ENCODE assay signal across 8 mouse cellular contexts in the genomic region with DNA sequence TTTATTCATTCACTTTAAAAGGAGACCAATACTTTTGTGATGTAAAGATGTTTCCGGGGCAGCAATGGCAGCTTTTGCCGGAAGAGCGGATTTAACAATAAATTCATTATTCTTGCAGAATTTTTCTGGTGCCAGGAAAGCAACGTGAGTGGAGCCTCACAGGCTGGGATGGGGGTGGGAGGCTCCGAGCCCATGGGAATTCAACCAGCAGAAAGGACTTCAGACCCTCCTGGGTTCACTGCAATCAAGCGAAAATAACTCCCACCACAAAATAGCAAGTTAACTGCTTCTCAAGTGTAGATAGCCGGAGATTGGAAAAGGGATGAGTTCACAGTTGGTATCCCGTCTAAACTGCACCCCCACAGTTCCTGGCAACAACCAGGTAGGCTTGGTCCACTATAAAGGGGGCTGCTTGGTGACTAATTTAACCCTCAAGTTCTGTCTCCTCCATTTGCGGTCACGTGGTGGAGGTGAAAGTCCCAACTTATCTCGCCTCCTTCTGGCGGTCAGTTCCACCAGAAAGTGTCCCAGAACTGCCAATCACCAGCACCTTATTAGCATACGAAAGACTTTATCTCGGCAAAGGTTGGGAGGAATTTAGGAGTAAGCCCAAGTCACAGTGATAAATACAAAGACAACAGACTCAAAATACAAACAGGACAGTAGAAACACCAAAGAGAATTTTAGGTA.
DNase-seq lines count a peak whose midpoint lies in the region; ATAC-seq and TF ChIP-seq lines count a peak whose summit lies in the region.

No protein-coding gene starts in this region.

- H3K4me2 ChIP-seq in intestine, embryonic 14.5 days (ENCODE audit: low read length), result no peak overlapping the region
- H3K4me2 ChIP-seq in intestine, embryonic 16.5 days (ENCODE audit: low read depth, low read length), result no peak overlapping the region
- H3K4me2 ChIP-seq in embryonic facial prominence, embryonic 12.5 days (replicated peaks), result no peak overlapping the region
- peak overlapping the region; percentile 62 for H3K4me2 ChIP-seq in hindbrain, postnatal 0 days (ENCODE audit: low read depth, low read length)
- H3K4me2 ChIP-seq in midbrain, embryonic 14.5 days (ENCODE audit: low read length), result peak overlapping the region; percentile 65

- H3K9me3 ChIP-seq in intestine, embryonic 14.5 days (ENCODE audit: control insufficient read depth, low read length), result no peaks in the 10 kb centered on the region
- no peaks in the 10 kb centered on the region for H3K9me3 ChIP-seq in intestine, embryonic 16.5 days (ENCODE audit: control insufficient read depth, low read length)
- H3K9me3 ChIP-seq in embryonic facial prominence, embryonic 12.5 days, result no peaks in the 10 kb centered on the region
- no peaks in the 10 kb centered on the region for H3K9me3 ChIP-seq in hindbrain, postnatal 0 days (ENCODE audit: low read length)
- no peaks in the 10 kb centered on the region for H3K9me3 ChIP-seq in midbrain, embryonic 14.5 days (ENCODE audit: control insufficient read depth, low read length)

- H3K4me1 ChIP-seq in intestine, embryonic 14.5 days (replicated peaks; ENCODE audit: control insufficient read depth, insufficient read depth, low read length), result peaks cover 14% of the 10 kb centered on the region
- peaks cover 9% of the 10 kb centered on the region; the same call in 1 of the 2 replicates for H3K4me1 ChIP-seq in intestine, embryonic 16.5 days (ENCODE audit: control insufficient read depth, insufficient read depth, low read length)
- H3K4me1 ChIP-seq in embryonic facial prominence, embryonic 12.5 days, result peaks cover 15% of the 10 kb centered on the region
- peaks cover 16% of the 10 kb centered on the region for H3K4me1 ChIP-seq in hindbrain, postnatal 0 days (ENCODE audit: insufficient read depth, low read length)
- H3K4me1 ChIP-seq in midbrain, embryonic 14.5 days (ENCODE audit: control insufficient read depth, insufficient read depth, low read length), result peaks cover 10% of the 10 kb centered on the region
- no peaks in the 10 kb centered on the region for H3K4me1 ChIP-seq in thymus, adult 2 months (replicated peaks; ENCODE audit: control insufficient read depth, insufficient read depth, low read length)

- H3K4me3 ChIP-seq in intestine, embryonic 14.5 days (ENCODE audit: low read depth, low read length), result no peak overlapping the region
- no peak overlapping the region for H3K4me3 ChIP-seq in intestine, embryonic 16.5 days (ENCODE audit: low read length)
- H3K4me3 ChIP-seq in embryonic facial prominence, embryonic 12.5 days, result no peak overlapping the region
- peak overlapping the region; percentile 33; the same call in 1 of the 2 replicates for H3K4me3 ChIP-seq in hindbrain, postnatal 0 days (ENCODE audit: low read length)
- H3K4me3 ChIP-seq in midbrain, embryonic 14.5 days (replicated peaks; ENCODE audit: low read depth, low read length), result peak overlapping the region; percentile 33
- H3K4me3 ChIP-seq in thymus, adult 2 months (ENCODE audit: control insufficient read depth, insufficient read depth, low read length), result no peak overlapping the region

- no peaks in the 10 kb centered on the region for H3K27me3 ChIP-seq in intestine, embryonic 14.5 days (replicated peaks; ENCODE audit: control insufficient read depth, insufficient read depth, low read length)
- no peaks in the 10 kb centered on the region for H3K27me3 ChIP-seq in intestine, embryonic 16.5 days (replicated peaks; ENCODE audit: control insufficient read depth, insufficient read depth, low read length)
- no peaks in the 10 kb centered on the region for H3K27me3 ChIP-seq in embryonic facial prominence, embryonic 12.5 days
- no peaks in the 10 kb centered on the region for H3K27me3 ChIP-seq in hindbrain, postnatal 0 days (ENCODE audit: insufficient read depth, low read length)
- no peaks in the 10 kb centered on the region for H3K27me3 ChIP-seq in midbrain, embryonic 14.5 days (ENCODE audit: control insufficient read depth, insufficient read depth, low read length)
- H3K27me3 ChIP-seq in thymus, adult 2 months (ENCODE audit: control insufficient read depth, insufficient read depth, low read length), result no peaks in the 10 kb centered on the region

- no peak for ATAC-seq in intestine, embryonic 14.5 days (replicated peaks; ENCODE audit: low FRiP score, low TSS enrichment, low read depth)
- ATAC-seq in intestine, embryonic 16.5 days, result no peak
- ATAC-seq in embryonic facial prominence, embryonic 12.5 days (ENCODE audit: insufficient number of reproducible peaks, insufficient read depth, low FRiP score, low TSS enrichment), result no peak
- ATAC-seq in hindbrain, postnatal 0 days, result peak; percentile 80
- ATAC-seq in midbrain, embryonic 14.5 days (ENCODE audit: low FRiP score, low TSS enrichment), result peak; percentile 65
- no peak for ATAC-seq in megakaryocyte, adult 5-6 weeks (ENCODE audit: poor library complexity, severe bottlenecking)

- DNase-seq in intestine, embryonic 14.5 days (ENCODE audit: low spot score), result no peak
- peak; percentile 83 for DNase-seq in hindbrain, postnatal 0 days (ENCODE audit: low spot score)
- DNase-seq in midbrain, embryonic 14.5 days, result peak; percentile 79
- DNase-seq in thymus, adult 2 months, result no peak
- no peak for DNase-seq in adrenal gland, adult 2 months

- no peak overlapping the region for H3K9ac ChIP-seq in intestine, embryonic 14.5 days (ENCODE audit: low read length)
- no peak overlapping the region for H3K9ac ChIP-seq in intestine, embryonic 16.5 days (ENCODE audit: low read depth, low read length)
- no peak overlapping the region for H3K9ac ChIP-seq in embryonic facial prominence, embryonic 12.5 days
- no peak overlapping the region; the same call in 1 of the 2 replicates for H3K9ac ChIP-seq in hindbrain, postnatal 0 days (replicated peaks; ENCODE audit: low read length)
- H3K9ac ChIP-seq in midbrain, embryonic 14.5 days (replicated peaks; ENCODE audit: low read length), result no peak overlapping the region

- TF ChIP-seq CTCF in hindbrain, postnatal 0 days (IDR thresholded peaks at IDR 0.05; ENCODE audit: low read depth), result peak; percentile 16; the same call in 1 of the 2 replicates
- TF ChIP-seq CTCF in thymus, adult 2 months (IDR thresholded peaks at IDR 0.05; ENCODE audit: borderline replicate concordance, control insufficient read depth, extremely low read depth, insufficient read depth, low read length, poor library complexity), result no peak

- no peaks in the 10 kb centered on the region for H3K36me3 ChIP-seq in intestine, embryonic 14.5 days (ENCODE audit: control insufficient read depth, insufficient read depth, low read length)
- H3K36me3 ChIP-seq in intestine, embryonic 16.5 days (ENCODE audit: control insufficient read depth, insufficient read depth, low read length), result no peaks in the 10 kb centered on the region
- H3K36me3 ChIP-seq in embryonic facial prominence, embryonic 12.5 days, result no peaks in the 10 kb centered on the region
- no peaks in the 10 kb centered on the region for H3K36me3 ChIP-seq in hindbrain, postnatal 0 days (ENCODE audit: insufficient read depth, low read length)
- no peaks in the 10 kb centered on the region for H3K36me3 ChIP-seq in midbrain, embryonic 14.5 days (ENCODE audit: control insufficient read depth, insufficient read depth, low read length)
- H3K36me3 ChIP-seq in thymus, adult 2 months (ENCODE audit: control insufficient read depth, insufficient read depth, low read length), result no peaks in the 10 kb centered on the region

- TF ChIP-seq POLR2A in thymus, adult 2 months (IDR thresholded peaks at IDR 0.05; ENCODE audit: control insufficient read depth, extremely low read depth, insufficient read depth, low read length, poor library complexity), result no peak

- H3K27ac ChIP-seq in intestine, embryonic 14.5 days (ENCODE audit: low read depth), result peak overlapping the region; percentile 72; the same call in 1 of the 2 replicates
- no peak overlapping the region for H3K27ac ChIP-seq in intestine, embryonic 16.5 days (ENCODE audit: low read length)
- peak overlapping the region; percentile 93 for H3K27ac ChIP-seq in embryonic facial prominence, embryonic 12.5 days
- peak overlapping the region; percentile 89 for H3K27ac ChIP-seq in hindbrain, postnatal 0 days
- H3K27ac ChIP-seq in midbrain, embryonic 14.5 days (replicated peaks; ENCODE audit: low read depth, low read length), result peak overlapping the region; percentile 96
- no peak overlapping the region for H3K27ac ChIP-seq in thymus, adult 2 months (ENCODE audit: control insufficient read depth, insufficient read depth, low read length)

- 72% methylated on average over 14 of the region's 14 CpGs for WGBS in intestine, embryonic 14.5 days
- WGBS in intestine, embryonic 16.5 days, result 72% methylated on average over 14 of the region's 14 CpGs
- 58% methylated on average over 14 of the region's 14 CpGs for WGBS in embryonic facial prominence, embryonic 12.5 days
- 17% methylated on average over 14 of the region's 14 CpGs for WGBS in hindbrain, postnatal 0 days
- WGBS in midbrain, embryonic 14.5 days, result 20% methylated on average over 14 of the region's 14 CpGs
- 94% methylated on average over 14 of the region's 14 CpGs for WGBS in thymus, adult 2 months

Comparison
In these comparisons a context has a peak if more than half of its experiments do, and no peak if none do; other contexts are left out.
1. H3K27ac ChIP-seq: peak in intestine, embryonic 14.5 days (single experiment), embryonic facial prominence, embryonic 12.5 days (single experiment), hindbrain, postnatal 0 days (single experiment) and midbrain, embryonic 14.5 days (single experiment); none in intestine, embryonic 16.5 days (single experiment) and thymus, adult 2 months (single experiment).
2. ATAC-seq: peak in hindbrain, postnatal 0 days (single experiment) and midbrain, embryonic 14.5 days (single experiment); none in intestine, embryonic 14.5 days (single experiment), intestine, embryonic 16.5 days (single experiment), embryonic facial prominence, embryonic 12.5 days (single experiment) and megakaryocyte, adult 5-6 weeks (single experiment).
3. DNase-seq: peak in hindbrain, postnatal 0 days (single experiment) and midbrain, embryonic 14.5 days (single experiment); none in intestine, embryonic 14.5 days (single experiment), thymus, adult 2 months (single experiment) and adrenal gland, adult 2 months (single experiment).
4. H3K4me2 ChIP-seq: peak in hindbrain, postnatal 0 days (single experiment) and midbrain, embryonic 14.5 days (single experiment); none in intestine, embryonic 14.5 days (single experiment), intestine, embryonic 16.5 days (single experiment) and embryonic facial prominence, embryonic 12.5 days (single experiment).
5. H3K4me3 ChIP-seq: peak in hindbrain, postnatal 0 days (single experiment) and midbrain, embryonic 14.5 days (single experiment); none in intestine, embryonic 14.5 days (single experiment), intestine, embryonic 16.5 days (single experiment), embryonic facial prominence, embryonic 12.5 days (single experiment) and thymus, adult 2 months (single experiment).